Mouse (Mus musculus) cerebellum, postnatal 10 days (tissue): ENCODE measurements around the gene S100a1.

Experiments used
- DNase-seq, 2 experiments: peaks; one replicate each; pipeline ENCODE4 v3.0.0; 2021; ENCODE audit warnings: mixed read lengths in 2 of 2

S100a1 gene

GRCm38 (mm10) chr3:90509747-90510123, 4.5 kb downstream of the S100a1 start:
- no peak for DNase-seq

GRCm38 (mm10) chr3:90508950-90509746, 5.0 kb downstream of the S100a1 start, which contains the start of gene Chtop:
Chtop (minus strand) TSS chr3:90509498.
- DNase-seq: peak; percentile 100

- DNase-seq: peak in 1 of 2 experiments; percentile 28
Observed at GRCm38 (mm10) chr3:90508287-90508949, 5.8 kb downstream of the S100a1 start.

GRCm38 (mm10) chr3:90506362-90506761, 7.8 kb downstream of the S100a1 start:
- no peak for DNase-seq

GRCm38 (mm10) chr3:90505216-90505615, 9.0 kb downstream of the S100a1 start:
- DNase-seq: no peak

GRCm38 (mm10) chr3:90503444-90503843, 10.7 kb downstream of the S100a1 start:
- DNase-seq: no peak

GRCm38 (mm10) chr3:90497597-90497996, 16.6 kb downstream of the S100a1 start:
- DNase-seq: no peak

GRCm38 (mm10) chr3:90495850-90496525, 18.2 kb downstream of the S100a1 start:
- DNase-seq: no peak

- peak; percentile 46 for DNase-seq
Observed at GRCm38 (mm10) chr3:90493831-90494540, 20.2 kb downstream of the S100a1 start.

- peak; percentile 55 to 57 for DNase-seq
Observed at GRCm38 (mm10) chr3:90491350-90491749, 22.8 kb downstream of the S100a1 start.

GRCm38 (mm10) chr3:90490696-90491256, 23.4 kb downstream of the S100a1 start, which contains the start of gene Snapin:
Snapin (minus strand) TSS chr3:90491033.
- DNase-seq: peak; percentile 97

- no peak for DNase-seq
Observed at GRCm38 (mm10) chr3:90488576-90488975, 25.6 kb downstream of the S100a1 start.

GRCm38 (mm10) chr3:90486998-90487397, 27.2 kb downstream of the S100a1 start:
- no peak for DNase-seq

GRCm38 (mm10) chr3:90475831-90476611, 38.2 kb downstream of the S100a1 start, which contains the start of gene Ilf2:
Ilf2 (plus strand) TSS chr3:90476126.
- DNase-seq: peak; percentile 97

GRCm38 (mm10) chr3:90475151-90475830, 38.9 kb downstream of the S100a1 start:
- peak in 1 of 2 experiments; percentile 20 for DNase-seq

- peak; percentile 72 to 75 for DNase-seq
Observed at GRCm38 (mm10) chr3:90472213-90472612, 42.0 kb downstream of the S100a1 start.

GRCm38 (mm10) chr3:90467618-90468300, 46.4 kb downstream of the S100a1 start:
- DNase-seq: no peak

- DNase-seq: peak; percentile 76 to 79
Observed at GRCm38 (mm10) chr3:90466311-90466766, 47.9 kb downstream of the S100a1 start.

GRCm38 (mm10) chr3:90465686-90466310, 48.4 kb downstream of the S100a1 start, which contains the start of gene Npr1:
Npr1 (minus strand) TSS chr3:90465866.
- peak; percentile 61 to 62 for DNase-seq
